ENCODE assay signal across 8 mouse cellular contexts in genomic region chr2:152739031-152739841, GRCm38 (mm10). TPM values are rescaled to one million over a fixed set of nuclear protein-coding genes. Genes with fewer than 3 reads are reported as not detected.
DNase-seq lines count a peak whose midpoint lies in the region; ATAC-seq lines count a peak whose summit lies in the region.

No protein-coding gene starts in this region.

- no peaks in the 10 kb centered on the region for H3K27me3 ChIP-seq in intestine, embryonic 15.5 days (replicated peaks)
- peaks cover 27% of the 10 kb centered on the region for H3K27me3 ChIP-seq in liver, embryonic 15.5 days
- no peaks in the 10 kb centered on the region for H3K27me3 ChIP-seq in neural tube, embryonic 11.5 days (ENCODE audit: control insufficient read depth, insufficient read depth, low read length)

- DNase-seq in right cerebral cortex, postnatal 10 days (ENCODE audit: low spot score in 2 of 2): peak; percentile 51 to 62
- no peak for DNase-seq in right cerebral cortex, adult 2 months (ENCODE audit: low spot score in 2 of 2)
- DNase-seq in cerebellum, postnatal 36 days: peak; percentile 19 to 33
- DNase-seq in gastrocnemius, postnatal 36 days: peak; percentile 65 to 80
- peak; percentile 83 for DNase-seq in neural tube, embryonic 11.5 days (ENCODE audit: low spot score)
- DNase-seq in urinary bladder, postnatal 10 days (ENCODE audit: low spot score): peak; percentile 54

- H3K9me3 ChIP-seq in intestine, embryonic 15.5 days: no peaks in the 10 kb centered on the region
- no peaks in the 10 kb centered on the region for H3K9me3 ChIP-seq in liver, embryonic 15.5 days (replicated peaks)
- no peaks in the 10 kb centered on the region for H3K9me3 ChIP-seq in neural tube, embryonic 11.5 days (ENCODE audit: control insufficient read depth, low read length)

- H3K9ac ChIP-seq in intestine, embryonic 15.5 days: peak overlapping the region; percentile 2; the same call in 1 of the 2 replicates
- H3K9ac ChIP-seq in liver, embryonic 15.5 days: peak overlapping the region; percentile 57
- peak overlapping the region; percentile 58 for H3K9ac ChIP-seq in neural tube, embryonic 11.5 days (ENCODE audit: low read length)

- H3K27ac ChIP-seq in intestine, embryonic 15.5 days: peak overlapping the region; percentile 93
- peak overlapping the region; percentile 79 for H3K27ac ChIP-seq in liver, embryonic 15.5 days (replicated peaks)
- peak overlapping the region; percentile 71 for H3K27ac ChIP-seq in neural tube, embryonic 11.5 days (ENCODE audit: low read depth, low read length)

- peak; percentile 73 for ATAC-seq in intestine, embryonic 15.5 days
- ATAC-seq in liver, embryonic 15.5 days (ENCODE audit: insufficient read depth): peak; percentile 56
- no peak for ATAC-seq in neural tube, embryonic 11.5 days (ENCODE audit: insufficient read depth, low FRiP score, low TSS enrichment)

- H3K36me3 ChIP-seq in intestine, embryonic 15.5 days: no peaks in the 10 kb centered on the region
- H3K36me3 ChIP-seq in liver, embryonic 15.5 days (replicated peaks): no peaks in the 10 kb centered on the region
- H3K36me3 ChIP-seq in neural tube, embryonic 11.5 days (ENCODE audit: control insufficient read depth, insufficient read depth, low read length): no peaks in the 10 kb centered on the region

- peak overlapping the region; percentile 86 for H3K4me2 ChIP-seq in intestine, embryonic 15.5 days (replicated peaks)
- H3K4me2 ChIP-seq in liver, embryonic 15.5 days: peak overlapping the region; percentile 92
- H3K4me2 ChIP-seq in neural tube, embryonic 11.5 days (ENCODE audit: low read depth): peak overlapping the region; percentile 83

- intact Hi-C loops in gastrocnemius, postnatal 36 days (cut with DNase I): no loop called here

- WGBS in intestine, embryonic 15.5 days: 1% methylated on average over 35 of the region's 36 CpGs
- WGBS in liver, embryonic 15.5 days (ENCODE audit: insufficient replicate concordance): 1% methylated on average over 36 of the region's 36 CpGs
- under 1% methylated on average over 34 of the region's 36 CpGs for WGBS in neural tube, embryonic 11.5 days

- peak overlapping the region; percentile 76 for H3K4me3 ChIP-seq in intestine, embryonic 15.5 days (replicated peaks)
- peak overlapping the region; percentile 65 for H3K4me3 ChIP-seq in liver, embryonic 15.5 days (replicated peaks)
- peak overlapping the region; percentile 82 for H3K4me3 ChIP-seq in neural tube, embryonic 11.5 days (ENCODE audit: low read depth, low read length)

- H3K4me1 ChIP-seq in intestine, embryonic 15.5 days (replicated peaks): peaks cover 40% of the 10 kb centered on the region
- peaks cover 89% of the 10 kb centered on the region for H3K4me1 ChIP-seq in liver, embryonic 15.5 days (replicated peaks)
- peaks cover 43% of the 10 kb centered on the region for H3K4me1 ChIP-seq in neural tube, embryonic 11.5 days (ENCODE audit: control insufficient read depth, insufficient read depth, low read length)

RNA-seq across cellular contexts. Expression of gene Id1, which starts 3.2 kb away (rescaled TPM):
- 10 to 100 TPM; 11.5 to 17.7 TPM for total RNA-seq in gastrocnemius, postnatal 36 days (2021)
- 102 and 116 TPM in 2 replicates for polyA plus RNA-seq in intestine, embryonic 15.5 days (2015; fragmentation: Nextera tagmentation; extraction: Ambion mirVana)
- 20.5 and 20.9 TPM in 2 replicates for polyA plus RNA-seq in liver, embryonic 15.5 days (2015; fragmentation: Nextera tagmentation; extraction: Ambion mirVana)
- 116 and 129 TPM in 2 replicates for polyA plus RNA-seq in neural tube, embryonic 11.5 days (2014; fragmentation: Nextera tagmentation; extraction: Ambion mirVana)

RNA-seq across cellular contexts. Expression of gene Cox4i2, which starts 14.7 kb away (rescaled TPM):
- total RNA-seq in gastrocnemius, postnatal 36 days (2021): 1 to 10 TPM; 2.9 TPM
- 12.2 and 14.2 TPM in 2 replicates for polyA plus RNA-seq in intestine, embryonic 15.5 days (2015; fragmentation: Nextera tagmentation; extraction: Ambion mirVana)
- polyA plus RNA-seq in liver, embryonic 15.5 days (2015; fragmentation: Nextera tagmentation; extraction: Ambion mirVana): 1.0 and 1.1 TPM in 2 replicates
- polyA plus RNA-seq in neural tube, embryonic 11.5 days (2014; fragmentation: Nextera tagmentation; extraction: Ambion mirVana): 3.5 and 4.6 TPM in 2 replicates

RNA-seq across cellular contexts. Expression of gene Mcts2, which starts 52.4 kb away (rescaled TPM):
- 10 to 100 TPM in 1 of 2 experiments, 1 to 10 TPM in 1; 9.6 to 12.1 TPM for total RNA-seq in gastrocnemius, postnatal 36 days (2021)
- polyA plus RNA-seq in intestine, embryonic 15.5 days (2015; fragmentation: Nextera tagmentation; extraction: Ambion mirVana): 26.3 and 26.8 TPM in 2 replicates
- 12.1 and 12.4 TPM in 2 replicates for polyA plus RNA-seq in liver, embryonic 15.5 days (2015; fragmentation: Nextera tagmentation; extraction: Ambion mirVana)
- polyA plus RNA-seq in neural tube, embryonic 11.5 days (2014; fragmentation: Nextera tagmentation; extraction: Ambion mirVana): 39.1 and 40.6 TPM in 2 replicates

Comparison
In these comparisons a context has a peak if more than half of its experiments do, and no peak if none do; other contexts are left out.
1. DNase-seq: peak in right cerebral cortex, postnatal 10 days (2 of 2), cerebellum, postnatal 36 days (2 of 2), gastrocnemius, postnatal 36 days (2 of 2), neural tube, embryonic 11.5 days (single experiment) and urinary bladder, postnatal 10 days (single experiment); none in right cerebral cortex, adult 2 months (0 of 2).
2. H3K9ac ChIP-seq: peak in every context shown above with its lines; median percentile 58 in neural tube, embryonic 11.5 days; 57 in liver, embryonic 15.5 days; 2 in intestine, embryonic 15.5 days.
3. Peak in every context shown above with its lines, with median percentiles within 50 percentile points of each other: H3K27ac ChIP-seq, H3K4me2 ChIP-seq and H3K4me3 ChIP-seq.